Mouse (Mus musculus) B cell, adult (primary cell): ENCODE data around the gene Tmem45b. TPM values are rescaled to one million over a fixed set of nuclear protein-coding genes. Genes with fewer than 3 reads are reported as not detected.

ENCODE experiments used
- total RNA-seq: library from RNA; stranded (reverse); gene quantifications from 4 replicates; pipeline ENCODE4 v1.2.4, GENCODE M21; 2023; ENCODE audit not compliant: inconsistent age

Gene Tmem45b
- total RNA-seq: not detected in 4 replicates

DNA sequence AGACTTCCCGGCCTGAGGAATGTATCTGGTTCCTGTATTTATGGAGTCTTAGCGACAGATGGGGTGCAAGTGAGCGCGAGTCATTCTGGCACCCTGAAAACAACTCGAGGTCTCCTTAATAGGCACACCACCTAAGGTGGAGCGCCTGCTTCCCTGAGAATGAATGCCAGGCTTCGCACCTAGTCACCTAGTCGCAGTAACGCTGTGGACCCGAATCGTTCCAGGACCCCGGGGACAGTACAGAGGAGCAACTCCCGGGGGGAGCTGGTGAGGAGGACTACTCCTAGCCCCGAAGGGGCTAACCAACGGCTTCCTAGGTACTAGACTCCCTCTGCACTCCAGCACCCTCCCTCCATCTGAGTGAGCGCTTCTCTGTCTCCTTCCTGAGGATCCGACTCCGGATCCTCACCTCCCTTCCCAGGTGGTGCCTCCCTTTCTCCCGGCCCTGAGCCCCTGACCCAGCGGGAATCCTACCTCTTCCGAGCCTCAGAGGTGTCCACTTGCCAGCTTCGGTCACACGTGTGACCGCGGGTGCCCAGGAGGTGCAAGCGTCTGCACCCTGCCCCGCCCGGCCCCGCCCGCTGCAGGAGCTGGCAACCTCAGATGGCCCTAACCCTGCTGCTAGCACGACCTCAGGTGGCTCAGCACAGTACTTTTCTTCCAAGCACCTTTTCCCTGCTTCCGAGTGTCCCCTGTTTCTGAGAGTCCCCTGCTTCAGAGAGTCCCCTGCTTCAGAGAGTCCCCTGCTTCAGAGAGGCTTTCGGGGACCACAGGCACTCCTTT, at the start of gene Tmem45b:
TSS of gene Tmem45b (minus strand) at position 771 of the 783 bp plus-strand sequence.

DNA sequence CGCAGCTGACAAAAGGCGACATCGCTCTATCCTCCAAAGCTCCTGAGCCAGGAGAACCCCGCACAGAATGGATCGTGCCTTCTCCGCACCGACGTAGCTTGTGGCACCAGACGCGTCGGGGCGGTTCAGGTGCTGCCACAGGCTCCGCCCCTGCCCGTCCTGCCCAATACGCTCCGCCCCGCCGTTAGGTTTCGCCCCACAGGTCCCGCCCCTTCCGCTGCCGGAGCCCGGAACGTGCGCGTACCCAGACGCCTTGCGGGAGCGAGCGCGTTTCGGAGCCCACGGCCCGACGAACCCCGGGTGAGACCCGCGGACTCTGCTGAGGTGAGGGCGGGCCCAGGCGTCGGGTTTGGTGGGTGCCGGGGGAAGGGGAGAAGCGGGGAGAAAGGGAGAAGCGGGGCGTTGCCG, 78.3 kb downstream of the Tmem45b start, which contains the start of gene Nfrkb:
TSS of gene Nfrkb (plus strand) at position 246 of the 408 bp plus-strand sequence.

Other genes starting within 250 kb of the Tmem45b start
- 15.8 to 18.9 TPM (median 18.1 TPM) in 4 replicates for gene Prdm10, start 183.9 kb downstream of the Tmem45b start, total RNA-seq
- 80.3 to 90.1 TPM (median 85.0 TPM) in 4 replicates for gene Nfrkb, start 78.3 kb downstream of the Tmem45b start, total RNA-seq